Mouse (Mus musculus) bone marrow macrophage, adult 2 months (primary cell): ENCODE data around the gene Hdlbp.

Experiments used
- CTCF ChIP-seq: IDR thresholded peaks from 2 replicates; pipeline ENCODE4 v1.5.1; 2012; ENCODE audit warnings: low read depth, mild to moderate bottlenecking, low read length, moderate library complexity
- POLR2A ChIP-seq: IDR thresholded peaks from 2 replicates; pipeline ENCODE4 v1.6.1; 2012; ENCODE audit warnings: mild to moderate bottlenecking, low read depth, low read length, borderline replicate concordance

- TF ChIP-seq CTCF (no peak), POLR2A (no peak)
Measured at GRCm38 (mm10) chr1:93506944-93507676, 28.5 kb upstream of the Hdlbp start.
